ENCODE assay signal across 1 mouse cellular context in the genomic region with DNA sequence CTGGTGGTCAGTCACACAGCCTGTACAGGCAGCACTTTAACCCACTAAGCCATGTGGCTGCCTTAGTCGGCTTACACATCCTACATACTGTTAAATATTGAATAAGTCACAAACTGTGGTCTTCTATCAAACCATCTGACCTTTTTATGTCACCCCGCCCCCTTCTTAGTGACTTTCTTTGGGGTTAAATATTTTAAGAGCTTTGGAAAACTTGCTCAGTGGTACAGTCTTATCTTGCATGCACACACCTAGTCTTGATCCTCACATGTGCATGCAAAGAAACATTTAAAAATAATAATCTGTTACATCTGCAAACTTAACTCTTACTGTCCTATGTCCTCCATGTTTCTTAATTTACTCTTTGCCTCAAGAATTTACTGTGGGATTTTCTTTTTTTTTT.
A peak's percentile ranks its signal among the peaks of the same experiment; 100 is the strongest.
TF ChIP-seq lines count a peak whose summit lies in the region.

No protein-coding gene starts in this region.

TF ChIP-seq in MEL, 35 proteins besides CTCF, POLR2A, EP300 and RAD21 (continued from another document):
- TF ChIP-seq ETS1 (IDR thresholded peaks at IDR 0.05; ENCODE audit: low read depth, low read length) = 0 out of 2 replicates have a peak, but pooled peaks have one; percentile 20
- 0 out of 2 replicates have a peak, but pooled peaks have one; percentile 15 for TF ChIP-seq TAL1 (IDR thresholded peaks at IDR 0.05; ENCODE audit: low read length)
- TF ChIP-seq SIN3A (IDR thresholded peaks at IDR 0.05; ENCODE audit: low read length) = peak; percentile 30; the same call in 1 of the 2 replicates
- no peak for TF ChIP-seq JUND (IDR thresholded peaks at IDR 0.05; ENCODE audit: low read depth, low read length)
- TF ChIP-seq GATA1 (IDR thresholded peaks at IDR 0.05; ENCODE audit: low read depth, low read length) = 0 out of 2 replicates have a peak, but pooled peaks have one; percentile 11
- peak; percentile 35; the same call in 1 of the 2 replicates for TF ChIP-seq BHLHE40 (IDR thresholded peaks at IDR 0.05; ENCODE audit: borderline replicate concordance, low read depth, low read length)
- TF ChIP-seq MAX (IDR thresholded peaks at IDR 0.05; ENCODE audit: low read length) = no peak
- TF ChIP-seq MXI1 (IDR thresholded peaks at IDR 0.05; ENCODE audit: low read depth, low read length) = peak; percentile 43; the same call in 1 of the 2 replicates
TF ChIP-seq in MEL: peak in this region for 7.
